Mouse (Mus musculus) cerebellum, postnatal 4 days (tissue): ENCODE data around the gene Rnf225.
A peak's percentile ranks its signal among the peaks of the same experiment; 100 is the strongest.
"Not testable (repeated sequence)": the region's sequence is repeated elsewhere in the genome, so short reads cannot be mapped to it uniquely, and the experiment has no call there.

ENCODE experiments used
- DNase-seq, 2 experiments: peaks; one replicate each; pipeline ENCODE4 v3.0.0; 2022; ENCODE audit warnings: low spot score in 2 of 2, mixed read lengths in 1 of 2

The Rnf225 gene

DNA sequence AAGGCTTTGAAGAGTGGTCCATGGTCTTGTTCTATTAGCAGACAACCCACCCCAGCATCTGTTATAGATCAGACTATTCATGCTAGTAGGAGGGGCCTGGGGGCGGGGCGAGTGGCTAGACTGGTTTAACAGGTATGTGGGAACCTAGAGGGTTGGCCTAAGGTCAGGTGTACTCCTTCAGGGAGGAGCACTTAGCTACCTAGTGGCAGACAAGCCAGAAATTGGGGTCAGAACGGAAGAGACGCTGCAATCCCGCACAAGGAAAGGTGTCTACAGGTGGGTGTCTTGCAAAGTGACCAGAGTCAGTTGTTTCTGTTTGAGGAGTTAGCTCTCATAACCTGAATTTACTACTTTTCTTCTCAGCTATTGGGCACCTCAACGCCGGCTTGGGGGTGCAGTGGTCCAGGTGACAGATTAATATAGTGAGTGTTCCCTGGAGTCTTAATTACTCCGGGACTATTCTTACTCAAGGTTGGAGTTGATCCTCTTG, at the start of gene Rnf225:
Gene Rnf225 (plus strand): TSS at position 226 of the 490 bp plus-strand sequence.
- DNase-seq, result no peak

DNA sequence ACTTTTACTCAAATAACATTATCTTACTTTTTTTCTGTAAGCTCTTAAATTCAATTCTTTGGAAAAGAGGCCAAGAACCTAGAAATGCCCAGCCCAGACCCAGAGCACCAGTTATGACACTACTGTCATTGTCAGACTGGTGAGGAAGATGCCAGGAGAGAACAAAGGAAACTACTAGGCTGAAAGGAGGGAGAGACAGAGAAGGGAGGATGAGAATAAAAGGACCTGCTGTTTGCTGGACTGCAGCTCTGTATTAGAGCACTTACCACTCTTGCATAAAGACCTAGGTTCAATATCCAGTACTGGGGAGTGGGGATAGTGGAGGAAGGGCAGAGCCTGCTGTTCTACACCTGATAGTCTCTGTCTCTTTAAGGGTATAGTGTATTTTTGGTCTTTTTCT, 47.2 kb upstream of the Rnf225 start:
- no peak for DNase-seq

DNA sequence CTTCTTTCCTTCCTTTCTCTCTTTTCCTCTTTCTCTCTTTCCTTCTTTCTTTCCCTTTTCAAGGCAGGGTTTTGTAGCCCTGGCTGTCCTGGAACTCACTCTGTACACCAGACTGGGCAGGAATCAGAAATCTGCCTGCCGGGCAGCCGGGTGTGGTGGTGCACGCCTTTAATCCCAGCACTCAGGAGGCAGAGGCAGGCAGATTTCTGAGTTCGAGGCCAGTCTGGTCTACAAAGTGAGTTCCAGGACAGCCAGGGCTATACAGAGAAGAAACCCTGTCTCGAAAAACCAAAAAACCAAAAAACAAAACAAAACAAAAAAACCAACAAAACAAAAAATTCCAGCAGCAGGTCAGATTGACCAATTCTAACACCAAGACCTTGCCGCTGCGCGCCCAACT, 46.7 kb upstream of the Rnf225 start:
- not testable (repeated sequence) for DNase-seq

DNA sequence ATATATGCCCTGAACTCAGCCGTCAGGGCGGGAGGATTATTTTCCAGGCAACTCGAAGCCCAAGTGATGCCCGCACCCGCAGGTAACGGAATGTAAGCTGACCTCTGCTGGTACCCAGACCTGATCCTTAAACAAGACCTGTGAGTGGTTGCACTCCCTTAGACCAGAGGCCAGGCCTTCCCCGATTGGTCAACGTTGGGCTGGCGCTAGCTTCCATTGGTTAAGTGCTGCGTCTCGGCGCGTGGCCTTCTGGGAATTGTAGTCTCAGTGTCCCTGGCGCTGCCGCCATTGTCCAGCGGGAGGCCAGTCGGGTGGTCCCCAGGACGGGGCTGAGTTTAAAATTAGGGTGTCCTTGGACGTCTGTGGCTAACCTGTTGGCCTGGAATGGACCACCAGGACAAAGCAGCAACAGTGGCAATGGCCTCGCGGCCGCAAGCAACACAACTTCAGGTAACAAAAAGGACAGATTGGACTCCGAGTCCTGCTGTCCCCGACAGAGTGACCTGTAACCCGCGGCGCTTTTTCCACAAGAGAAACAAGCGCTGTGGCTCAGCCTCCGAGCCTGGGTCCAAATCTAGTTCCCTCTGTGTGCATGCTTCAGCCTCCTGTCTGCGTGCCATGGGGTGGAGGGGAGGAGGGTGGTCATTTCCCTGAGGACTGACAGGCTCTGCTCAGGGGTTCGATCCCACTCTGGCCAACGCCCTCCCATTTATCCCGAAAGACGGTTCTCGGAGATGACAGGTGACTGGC, 46.1 kb upstream of the Rnf225 start, which contains the start of gene Zfp128:
Gene Zfp128 (plus strand): TSS at position 267 of the 750 bp plus-strand sequence.
- peak; percentile 90 to 95 for DNase-seq

DNA sequence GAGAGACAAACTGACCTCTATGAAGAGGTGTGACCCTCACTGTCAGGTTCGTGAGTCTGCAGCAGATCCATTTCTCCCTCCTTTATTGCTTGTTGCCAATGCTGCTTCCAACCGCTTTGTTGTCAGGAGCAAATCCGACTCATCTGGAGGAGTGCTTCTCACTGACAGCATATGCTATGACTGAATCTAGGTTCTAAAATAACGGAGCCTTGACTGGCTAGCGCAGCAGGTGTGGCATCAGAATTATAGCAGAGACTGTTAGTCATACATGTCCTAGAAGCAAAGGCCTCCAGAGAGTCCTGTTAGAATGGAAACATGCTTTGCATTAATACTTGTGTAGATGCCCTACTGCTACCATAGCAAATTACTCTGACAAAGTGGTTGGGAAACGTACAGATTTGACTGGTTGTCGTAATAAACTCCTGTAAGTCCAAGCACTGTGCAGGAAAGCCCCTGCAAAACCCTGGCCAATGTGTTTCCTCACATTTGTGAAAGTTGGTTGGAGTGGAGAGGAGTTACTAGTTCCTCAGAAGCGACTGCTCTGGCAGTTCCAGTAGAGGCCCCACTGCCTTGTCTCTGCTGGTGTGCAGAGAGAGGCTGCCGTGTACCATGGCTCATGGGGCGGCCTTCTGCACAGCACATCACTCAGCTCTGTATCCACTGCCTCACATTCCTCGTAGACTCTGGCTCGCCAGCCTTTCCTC, 40.5 kb upstream of the Rnf225 start:
- DNase-seq, result no peak

DNA sequence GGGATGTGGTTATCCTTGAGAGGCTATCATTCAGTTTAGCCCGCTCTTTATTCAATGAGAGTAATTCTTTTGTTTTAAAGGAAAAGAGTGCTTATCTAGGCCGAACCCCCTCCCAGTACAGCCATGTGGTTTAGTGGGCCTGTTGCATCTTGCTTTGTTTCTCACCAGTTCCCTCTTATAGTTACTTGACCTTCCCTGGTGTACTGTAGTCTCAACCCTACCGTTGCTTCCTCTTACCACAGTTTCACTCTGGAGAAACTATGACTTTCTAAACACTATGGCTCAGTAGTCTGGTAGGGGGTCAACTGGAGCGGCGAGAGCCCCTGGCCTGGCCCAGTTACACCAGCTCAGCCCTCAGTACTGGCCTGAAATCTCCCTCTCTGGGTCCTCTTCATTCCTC, 39.6 kb upstream of the Rnf225 start:
- no peak for DNase-seq

DNA sequence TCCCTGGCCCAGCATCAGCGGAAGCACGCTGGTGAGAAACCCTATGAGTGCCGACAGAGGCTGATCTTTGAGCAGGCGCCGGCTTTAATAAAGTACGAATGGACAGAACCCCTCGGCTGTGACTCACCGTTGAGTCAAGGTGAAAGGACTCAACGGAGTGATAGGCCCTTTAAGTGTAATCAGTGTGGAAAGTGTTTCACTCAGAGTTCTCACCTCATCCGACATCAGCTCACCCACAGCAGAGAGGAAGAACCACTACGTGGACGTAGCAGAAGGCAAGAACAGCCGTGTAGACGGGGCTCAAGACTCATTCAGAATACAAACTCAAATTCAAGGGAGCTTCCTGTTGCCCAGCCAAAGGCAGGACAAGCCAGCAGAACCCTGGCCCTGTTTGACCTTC, 36.3 kb upstream of the Rnf225 start:
- DNase-seq, result no peak

DNA sequence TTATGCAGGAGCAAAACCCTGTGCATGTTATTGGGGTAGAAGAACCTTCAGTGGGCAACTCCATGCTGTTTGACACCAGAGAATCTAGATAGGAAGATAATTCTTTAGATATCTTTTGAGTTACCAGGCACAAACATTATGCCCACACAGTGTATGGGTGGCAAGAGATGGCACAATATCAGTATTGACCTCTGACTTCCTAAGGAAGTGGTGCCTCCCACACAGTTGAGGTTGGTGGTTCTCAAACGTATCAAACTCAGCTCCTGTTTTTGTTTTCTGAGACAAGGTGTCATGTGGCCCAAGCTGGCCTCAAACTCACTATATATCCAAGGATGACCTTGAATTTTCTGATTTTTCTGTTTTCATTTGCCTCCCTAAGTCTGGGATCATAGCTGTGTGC, 35.9 kb upstream of the Rnf225 start:
- DNase-seq, result no peak

DNA sequence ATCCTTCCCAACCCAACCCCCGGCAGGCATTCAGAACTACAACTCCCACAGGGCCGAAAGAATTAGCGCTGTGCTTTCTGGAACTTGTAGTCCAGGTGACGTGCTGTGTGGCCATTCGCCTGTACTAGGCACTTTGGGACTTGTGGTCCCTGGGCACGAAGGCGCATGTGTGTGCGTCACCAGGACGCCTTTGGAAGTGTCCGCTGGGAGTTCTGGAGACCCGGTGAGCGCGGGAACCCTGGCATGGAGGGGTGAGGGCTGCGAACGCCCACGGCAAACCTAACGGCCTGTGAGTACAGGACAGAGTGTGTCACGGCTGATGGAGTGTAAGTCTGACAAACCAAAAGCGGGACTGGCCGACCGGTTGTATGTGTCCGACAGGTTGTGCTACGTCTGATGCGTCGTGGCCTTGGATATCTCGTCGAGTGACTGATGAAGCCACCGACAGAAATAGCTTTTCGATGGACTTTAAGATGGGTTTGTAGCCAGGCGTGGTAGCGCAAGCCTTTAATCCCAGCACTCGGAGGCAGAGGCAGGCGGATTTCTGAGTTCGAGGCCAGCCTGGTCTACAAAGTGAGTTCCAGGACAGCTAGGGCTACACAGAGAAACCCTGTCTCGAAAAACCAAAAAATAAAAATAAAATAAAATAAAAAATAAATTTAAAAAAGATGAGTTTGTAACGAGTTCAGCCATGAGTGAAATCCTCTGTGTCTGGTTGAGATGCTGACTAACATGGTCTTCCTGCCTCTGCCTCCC, 29.4 kb upstream of the Rnf225 start, which contains the start of gene Zscan22:
Gene Zscan22 (plus strand): TSS at position 161 of the 756 bp plus-strand sequence.
- DNase-seq, result peak; percentile 73 to 83

DNA sequence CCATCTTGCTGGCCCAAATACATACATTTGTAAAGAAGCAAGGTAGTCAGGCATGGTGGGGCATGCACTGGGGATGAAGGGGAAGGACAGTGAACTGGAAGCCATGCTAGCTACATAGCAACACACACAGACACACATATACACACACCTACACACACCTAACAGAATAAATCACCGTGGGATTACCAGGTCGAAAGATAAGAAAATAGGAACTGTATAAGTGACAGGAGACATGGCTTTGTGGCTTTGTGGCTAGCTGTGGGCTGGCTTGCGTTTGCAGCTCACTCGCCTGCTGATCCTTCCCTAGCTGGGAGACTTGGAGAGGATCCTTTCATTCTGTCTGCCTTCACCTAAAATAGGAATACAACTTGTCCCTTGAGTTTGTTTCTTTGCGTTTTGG, 25.7 kb upstream of the Rnf225 start:
- DNase-seq, result no peak

DNA sequence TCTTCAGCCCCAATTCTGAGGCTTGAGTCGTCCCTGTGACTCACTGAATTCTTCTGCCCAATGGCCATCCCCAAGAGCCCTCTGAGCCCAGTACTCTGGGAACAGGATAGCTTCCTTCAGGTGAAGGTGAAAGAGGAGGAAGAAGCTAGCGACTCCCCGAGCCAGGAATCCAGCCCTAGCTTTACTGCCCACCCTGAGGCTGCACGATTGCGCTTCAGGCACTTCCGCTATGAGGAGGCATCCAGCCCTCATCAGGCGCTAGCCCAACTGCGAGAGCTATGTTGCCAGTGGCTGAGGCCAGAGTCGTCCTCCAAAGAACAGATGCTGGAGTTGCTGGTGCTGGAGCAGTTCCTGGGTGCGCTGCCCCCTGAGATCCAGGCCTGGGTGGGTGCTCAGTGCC, 23.6 kb upstream of the Rnf225 start:
- DNase-seq, result no peak

DNA sequence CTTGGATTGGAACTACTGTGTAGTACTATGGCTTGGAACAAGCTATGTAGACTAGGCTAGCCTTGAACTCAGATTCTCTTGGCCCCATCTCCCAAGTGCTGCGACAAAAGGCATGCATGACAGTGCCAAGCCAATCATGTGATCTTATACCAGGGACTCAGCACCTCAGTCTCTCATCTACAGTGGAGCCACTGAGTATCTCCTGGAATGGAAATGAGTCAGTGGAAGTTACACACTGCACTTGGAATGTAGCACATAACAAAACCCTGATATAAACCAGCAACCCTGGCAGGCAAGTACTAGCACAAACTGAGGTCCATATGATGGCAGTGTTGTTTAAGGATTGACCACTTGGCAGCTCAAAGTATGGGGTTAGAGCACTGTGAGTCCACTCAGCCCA, 22.1 kb upstream of the Rnf225 start:
- DNase-seq, result no peak

DNA sequence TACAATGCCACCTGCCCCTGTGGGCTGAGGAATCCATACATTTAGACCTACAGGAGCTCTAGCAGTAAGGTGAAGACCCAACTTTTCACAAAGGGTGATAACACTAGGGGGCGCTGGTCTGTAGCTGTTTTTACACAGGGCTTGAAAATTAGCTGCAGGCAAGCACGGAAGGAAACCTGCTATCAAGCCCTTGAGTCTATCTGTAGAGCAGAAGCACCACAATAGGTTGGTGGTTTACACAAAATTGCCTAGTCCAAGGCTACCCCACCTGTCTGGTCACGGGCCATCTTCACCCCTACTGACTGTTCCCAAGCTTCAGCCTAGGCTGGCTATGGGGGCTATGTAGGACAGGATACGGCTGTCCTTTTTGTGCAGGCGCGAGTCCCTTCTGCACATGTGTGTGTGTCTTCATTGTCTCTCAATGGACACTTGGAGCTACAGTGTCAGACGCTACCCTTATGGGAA, 17.7 kb upstream of the Rnf225 start:
- peak; percentile 47 to 70 for DNase-seq

DNA sequence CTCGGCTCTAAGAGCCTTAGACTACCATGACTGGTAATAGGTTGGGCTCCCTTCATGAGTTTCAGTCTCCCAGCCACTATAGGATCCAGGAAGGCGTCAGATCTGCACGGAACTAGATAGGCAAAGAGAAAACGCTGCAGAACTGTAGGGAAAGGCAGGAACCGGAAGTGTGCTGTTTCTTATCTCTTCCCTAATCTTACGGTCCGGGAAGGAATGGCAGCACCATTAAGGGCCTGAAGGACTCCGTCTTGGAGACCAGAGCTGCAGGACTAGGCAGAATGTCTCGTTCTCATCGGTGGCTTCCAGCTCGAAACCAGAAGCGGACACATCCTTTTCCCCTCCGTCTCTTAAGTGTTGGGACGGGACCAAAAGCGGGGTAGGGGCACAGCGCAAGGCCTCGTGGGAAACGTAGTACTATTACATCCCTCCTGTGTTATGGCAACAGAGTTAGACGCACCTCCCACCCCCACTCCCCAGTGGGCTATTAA, 17.0 kb upstream of the Rnf225 start:
- peak in 1 of 2 experiments; percentile 46 for DNase-seq

DNA sequence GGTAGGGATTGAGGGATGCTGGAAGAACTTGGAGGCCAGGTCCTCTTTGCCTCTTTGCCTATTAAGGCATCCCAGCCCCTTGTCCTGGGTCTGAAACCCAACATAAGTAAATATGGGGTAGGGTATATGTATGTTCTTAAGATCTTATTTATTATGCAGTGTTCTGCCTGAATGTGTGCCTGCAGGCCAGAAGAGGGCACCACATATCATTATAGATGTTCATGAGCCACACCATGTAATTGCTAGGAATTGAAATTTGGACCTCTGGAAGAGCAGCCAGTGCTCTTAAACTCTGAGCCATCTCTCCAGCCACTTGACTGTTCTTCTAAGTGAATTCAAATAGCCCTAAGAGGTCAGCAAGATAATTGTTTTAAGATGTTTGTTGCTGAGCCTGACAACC, 13.7 kb upstream of the Rnf225 start:
- no peak for DNase-seq

DNA sequence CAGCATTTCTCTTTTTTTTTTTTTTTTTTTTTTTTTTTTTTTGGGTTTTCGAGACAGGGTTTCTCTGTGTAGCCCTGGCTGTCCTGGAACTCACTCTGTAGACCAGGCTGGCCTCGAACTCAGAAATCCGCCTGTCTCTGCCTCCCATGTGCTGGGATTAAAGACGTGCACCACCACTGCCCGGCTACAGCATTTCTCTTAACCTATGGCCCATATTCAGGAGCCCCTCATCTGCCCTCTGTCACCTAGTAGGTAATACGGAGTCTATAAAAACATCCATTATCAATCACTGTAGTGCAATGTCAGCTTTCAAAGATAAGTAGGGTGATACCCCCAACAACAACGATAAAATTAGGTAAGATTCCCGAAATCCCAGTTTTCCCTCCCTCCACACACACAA, 6.7 kb upstream of the Rnf225 start:
- not testable (repeated sequence) for DNase-seq

DNA sequence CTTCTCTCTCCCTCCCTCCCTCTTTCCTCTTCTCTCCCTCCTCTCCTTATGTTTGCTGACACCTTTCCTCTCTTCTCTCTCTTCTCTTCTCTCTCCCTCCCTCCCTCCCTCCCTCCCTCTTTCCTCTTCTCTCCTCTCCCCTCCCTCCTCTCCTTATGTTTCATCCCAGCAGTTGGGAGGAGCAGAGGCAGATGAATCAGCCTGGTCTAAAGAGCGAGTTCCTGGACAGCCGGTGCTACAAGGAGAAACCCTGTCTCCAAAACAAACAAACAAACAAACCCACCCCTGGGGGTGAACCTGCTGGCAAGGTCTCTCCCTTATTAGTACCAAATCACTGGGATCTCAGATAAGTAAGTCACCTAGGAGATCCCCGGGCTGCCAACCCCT, 5.9 kb upstream of the Rnf225 start:
- DNase-seq, result no peak

DNA sequence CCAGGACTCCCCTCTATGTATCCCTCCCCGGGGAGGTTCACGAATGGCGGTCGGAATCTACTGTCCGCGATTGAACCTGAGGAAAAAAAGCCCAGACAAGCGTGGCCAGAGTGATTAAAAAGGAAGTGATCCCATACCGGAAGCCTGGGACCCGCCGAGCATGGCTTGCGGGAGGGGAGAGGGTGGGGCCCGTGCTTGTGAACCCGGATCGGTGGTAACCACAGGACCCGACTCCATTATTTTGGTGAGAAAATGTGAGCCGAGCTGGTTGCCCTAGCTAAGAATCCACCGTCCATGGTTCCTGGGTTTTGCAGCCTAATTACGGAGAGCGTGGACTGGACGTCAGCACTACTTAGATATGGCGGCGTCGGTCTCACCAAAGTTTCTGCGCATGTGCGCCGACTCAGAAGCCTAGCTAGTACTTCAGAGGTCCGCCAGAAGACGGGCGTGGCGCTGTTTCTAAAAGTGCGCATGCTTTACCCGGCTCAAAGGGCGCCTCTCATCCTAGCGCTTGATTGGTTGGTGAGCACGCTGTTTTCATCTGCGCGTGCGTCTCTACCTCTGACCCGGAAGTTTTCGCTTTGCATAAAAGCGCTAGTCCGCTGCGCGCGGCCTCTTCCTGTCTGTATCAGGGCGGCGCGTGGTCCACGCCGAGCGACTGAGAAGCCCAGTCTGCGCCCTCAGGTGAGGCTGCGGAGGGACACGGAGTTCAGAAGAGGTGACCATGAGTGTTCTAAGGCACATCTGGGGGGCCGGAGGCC, 5.3 kb upstream of the Rnf225 start, which contains the start of gene Rps5:
Gene Rps5 (plus strand): TSS at position 586 of the 761 bp plus-strand sequence.
- peak; percentile 96 to 99 for DNase-seq

DNA sequence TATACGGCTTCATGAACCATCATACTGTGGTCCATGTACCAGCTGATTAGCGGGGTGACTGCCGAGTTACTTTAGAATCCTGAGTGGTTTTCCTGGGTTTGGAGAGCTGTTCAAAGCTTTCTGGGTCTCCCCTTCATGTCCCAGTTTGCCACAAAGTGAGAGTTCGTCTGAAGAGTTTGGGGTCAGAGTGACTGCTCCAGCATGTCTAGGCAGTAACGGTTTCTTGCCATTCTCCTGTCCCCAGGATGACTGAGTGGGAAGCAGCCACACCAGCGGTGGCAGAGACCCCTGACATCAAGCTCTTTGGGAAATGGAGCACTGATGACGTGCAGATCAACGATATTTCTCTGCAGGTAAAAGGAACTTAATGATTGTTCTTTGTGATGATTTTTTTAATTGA, 4.5 kb upstream of the Rnf225 start:
- DNase-seq, result no peak

DNA sequence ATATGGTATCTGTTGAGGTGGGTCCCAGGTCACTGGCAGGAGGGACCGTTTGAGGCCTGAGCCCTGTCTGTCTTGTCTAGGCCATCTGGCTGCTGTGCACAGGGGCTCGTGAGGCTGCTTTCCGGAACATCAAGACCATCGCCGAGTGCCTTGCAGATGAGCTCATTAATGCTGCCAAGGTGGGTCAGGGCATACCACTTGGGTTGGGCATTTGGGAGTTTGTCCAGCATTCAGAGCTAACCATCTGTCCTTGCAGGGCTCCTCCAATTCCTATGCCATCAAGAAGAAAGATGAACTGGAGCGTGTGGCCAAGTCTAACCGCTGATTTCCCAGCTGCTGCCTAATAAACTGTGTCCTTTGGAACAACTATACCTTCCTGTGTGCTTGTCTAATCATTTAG, 900 bp upstream of the Rnf225 start:
- peak in 1 of 2 experiments; percentile 50 for DNase-seq
